In genomic region chr17:7740988-7741387, GRCm38 (mm10) we compare ENCODE assay signal across 10 mouse cellular contexts.
DNase-seq lines count a peak whose midpoint lies in the region; ATAC-seq lines count a peak whose summit lies in the region.
"Had no signal": no experiment of that assay in that cellular context is flagged by ENCODE, and none has a peak within 500 bp of the region (broad histone marks: within the 10 kb centered on the region; RNA-seq: fewer than 3 reads in every experiment).

No protein-coding gene starts in this region.

- H3K9me3 ChIP-seq in heart, embryonic 10.5 days, result no peaks in the 10 kb centered on the region
- no peaks in the 10 kb centered on the region for H3K9me3 ChIP-seq in heart, embryonic 12.5 days (replicated peaks)

- ATAC-seq in heart, embryonic 12.5 days (ENCODE audit: insufficient number of reproducible peaks, low FRiP score), result no peak

- peak; percentile 78 for DNase-seq in heart, embryonic 10.5 days (ENCODE audit: low spot score)
- peak; percentile 28 for DNase-seq in urinary bladder, postnatal 25 days (ENCODE audit: low spot score)
- no peak for DNase-seq in urinary bladder, adult 2 months (ENCODE audit: low spot score)
- DNase-seq in kidney, postnatal 25 days, result peak; percentile 48 to 73
- peak; percentile 38 for DNase-seq in thymus, postnatal 14 days
- DNase-seq in cerebellum, adult 11-12 months, result no peak
- no peak for DNase-seq in gastrocnemius, postnatal 25 days

- WGBS in heart, embryonic 10.5 days, result 21% methylated on average over 2 of the region's 2 CpGs
- WGBS in heart, embryonic 12.5 days, result 27% methylated on average over 2 of the region's 2 CpGs

- no peak overlapping the region for H3K4me3 ChIP-seq in heart, embryonic 10.5 days
- H3K4me3 ChIP-seq in heart, embryonic 12.5 days, result no peak overlapping the region
- H3K4me3 ChIP-seq: heart, adult 2 months had no signal

- no peaks in the 10 kb centered on the region for H3K4me1 ChIP-seq in heart, embryonic 10.5 days
- H3K4me1 ChIP-seq in heart, embryonic 12.5 days (replicated peaks), result no peaks in the 10 kb centered on the region

- no peak overlapping the region for H3K9ac ChIP-seq in heart, embryonic 12.5 days

- no peaks in the 10 kb centered on the region for H3K36me3 ChIP-seq in heart, embryonic 10.5 days
- H3K36me3 ChIP-seq in heart, embryonic 12.5 days, result no peaks in the 10 kb centered on the region

- H3K4me2 ChIP-seq in heart, embryonic 12.5 days, result no peak overlapping the region

- H3K27me3 ChIP-seq in heart, embryonic 10.5 days (ENCODE audit: insufficient read depth, poor library complexity, severe bottlenecking), result no peaks in the 10 kb centered on the region
- H3K27me3 ChIP-seq in heart, embryonic 12.5 days (replicated peaks), result no peaks in the 10 kb centered on the region

- H3K27ac ChIP-seq in heart, embryonic 10.5 days, result no peak overlapping the region
- H3K27ac ChIP-seq in heart, embryonic 12.5 days (ENCODE audit: poor library complexity, severe bottlenecking), result no peak overlapping the region
- H3K27ac ChIP-seq: heart, adult 2 months; macrophage had no signal

Comparison
In these comparisons a context has a peak if more than half of its experiments do, and no peak if none do; other contexts are left out.
1. DNase-seq: peak in heart, embryonic 10.5 days (single experiment), urinary bladder, postnatal 25 days (single experiment), kidney, postnatal 25 days (2 of 2) and thymus, postnatal 14 days (single experiment); none in urinary bladder, adult 2 months (single experiment), cerebellum, adult 11-12 months (single experiment) and gastrocnemius, postnatal 25 days (single experiment).